Mouse (Mus musculus): Measurements from ENCODE around the gene Abca13. TPM values are rescaled to one million over a fixed set of nuclear protein-coding genes. Genes with fewer than 3 reads are reported as not detected.

Abca13 gene
- total and polyA plus RNA-seq, 2 experiments = not detected

DNA sequence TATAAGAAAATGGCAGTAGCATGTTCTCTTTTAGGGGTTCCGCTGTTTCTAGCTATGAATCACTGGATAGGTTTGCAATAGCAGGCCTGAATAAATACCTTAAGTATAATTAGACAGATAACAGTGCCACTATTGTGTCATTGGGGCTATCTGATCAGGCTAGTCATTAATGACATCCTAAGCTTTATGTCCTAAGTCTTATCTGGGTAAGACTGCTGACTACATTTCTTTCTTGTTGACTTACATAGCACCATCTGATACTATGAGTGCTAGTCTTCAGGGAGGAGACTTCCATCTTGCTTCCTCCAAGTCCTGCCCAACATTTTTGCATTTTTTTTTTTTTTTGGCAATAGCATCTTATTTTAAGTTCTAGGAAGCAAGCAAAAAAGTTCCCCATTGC, 434.1 kb downstream of the Abca13 start:
- H3K27ac ChIP-seq (replicated peaks; ENCODE audit: insufficient read depth, low read depth, low read length) = no peak overlapping the region
- TF ChIP-seq POLR2A (IDR thresholded peaks at IDR 0.05; ENCODE audit: extremely low read depth, insufficient read depth, low read length) (no peak), CTCF (IDR thresholded peaks at IDR 0.05; ENCODE audit: low read depth, low read length) (no peak)
- no peaks in the 10 kb centered on the region for H3K4me1 ChIP-seq (ENCODE audit: control insufficient read depth, insufficient read depth, low read length)
- H3K27me3 ChIP-seq (ENCODE audit: control insufficient read depth, insufficient read depth, low read length) = no peaks in the 10 kb centered on the region
- no peaks in the 10 kb centered on the region for H3K79me2 ChIP-seq (ENCODE audit: control insufficient read depth, insufficient read depth, low read length)
- no peak for DNase-seq (ENCODE audit: extremely low read depth, low read depth, low spot score)
- H3K36me3 ChIP-seq (ENCODE audit: control insufficient read depth, insufficient read depth, low read length) = no peaks in the 10 kb centered on the region
- WGBS = 85% methylated on average over 1 of the region's 1 CpGs
- no peak overlapping the region for H3K4me3 ChIP-seq (ENCODE audit: insufficient read depth, low read depth, low read length)
- H3K9ac ChIP-seq (ENCODE audit: low read depth, low read length) = no peak overlapping the region

DNA sequence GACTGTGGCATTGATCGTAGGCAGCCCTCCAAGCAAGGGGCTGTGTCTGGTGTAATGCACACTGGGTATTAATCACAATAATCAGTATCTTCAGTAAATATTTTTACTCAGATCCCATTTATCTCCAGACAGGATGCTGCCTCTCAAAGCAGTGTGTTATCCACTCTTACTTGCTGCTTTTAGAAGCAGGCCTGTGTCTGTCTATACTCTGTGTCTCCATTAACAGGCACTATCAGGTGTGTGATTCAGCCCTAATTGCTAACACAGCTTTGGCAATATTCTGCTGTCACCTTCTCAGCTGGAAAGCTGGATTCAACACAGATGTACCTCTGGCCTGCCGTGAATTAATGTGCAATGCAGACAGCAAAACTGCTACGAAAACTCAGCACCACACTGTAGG, 455.5 kb downstream of the Abca13 start:
- Histone ChIP-seq H3K36me3 (ENCODE audit: control insufficient read depth, insufficient read depth, low read length) (no peaks in the 10 kb centered on the region), H3K9ac (ENCODE audit: low read depth, low read length) (no peak overlapping the region), H3K4me1 (ENCODE audit: control insufficient read depth, insufficient read depth, low read length) (no peaks in the 10 kb centered on the region), H3K79me2 (ENCODE audit: control insufficient read depth, insufficient read depth, low read length) (no peaks in the 10 kb centered on the region), H3K27ac (replicated peaks; ENCODE audit: insufficient read depth, low read depth, low read length) (no peak overlapping the region), H3K4me3 (ENCODE audit: insufficient read depth, low read depth, low read length) (no peak overlapping the region), H3K27me3 (ENCODE audit: control insufficient read depth, insufficient read depth, low read length) (no peaks in the 10 kb centered on the region)
- DNase-seq (ENCODE audit: extremely low read depth, low read depth, low spot score) = no peak
- WGBS = 82% methylated on average over 3 of the region's 3 CpGs
- no peak for TF ChIP-seq POLR2A (IDR thresholded peaks at IDR 0.05; ENCODE audit: extremely low read depth, insufficient read depth, low read length)
- TF ChIP-seq CTCF (IDR thresholded peaks at IDR 0.05; ENCODE audit: low read depth, low read length) = no peak

DNA sequence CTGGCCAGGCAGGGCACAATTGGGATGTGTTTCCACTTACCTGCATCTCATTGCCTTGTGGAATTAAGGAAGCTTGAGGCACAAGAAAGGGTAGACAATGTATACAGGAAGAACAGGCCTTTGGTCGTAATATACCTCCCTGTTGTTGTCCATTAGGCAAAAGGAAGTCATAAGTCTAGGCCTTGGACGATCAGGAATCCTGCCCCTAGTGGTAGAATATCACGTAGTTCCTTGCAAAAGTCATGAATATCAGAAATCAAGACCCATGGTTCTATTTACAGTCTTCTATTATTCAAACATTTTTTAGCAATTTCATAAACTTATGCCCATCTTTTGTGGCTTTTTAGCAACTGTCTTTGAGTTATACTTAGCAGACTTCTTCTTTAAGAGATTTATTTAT, 456.2 kb downstream of the Abca13 start:
- H3K9ac ChIP-seq (ENCODE audit: low read depth, low read length) = no peak overlapping the region
- H3K27ac ChIP-seq (replicated peaks; ENCODE audit: insufficient read depth, low read depth, low read length) = no peak overlapping the region
- H3K4me3 ChIP-seq (ENCODE audit: insufficient read depth, low read depth, low read length) = no peak overlapping the region
- H3K36me3 ChIP-seq (ENCODE audit: control insufficient read depth, insufficient read depth, low read length) = no peaks in the 10 kb centered on the region
- H3K79me2 ChIP-seq (ENCODE audit: control insufficient read depth, insufficient read depth, low read length) = no peaks in the 10 kb centered on the region
- H3K27me3 ChIP-seq (ENCODE audit: control insufficient read depth, insufficient read depth, low read length) = no peaks in the 10 kb centered on the region
- no peaks in the 10 kb centered on the region for H3K4me1 ChIP-seq (ENCODE audit: control insufficient read depth, insufficient read depth, low read length)
- DNase-seq (ENCODE audit: extremely low read depth, low read depth, low spot score) = peak; percentile 1
- 50% methylated on average over 3 of the region's 3 CpGs for WGBS
- TF ChIP-seq POLR2A (IDR thresholded peaks at IDR 0.05; ENCODE audit: extremely low read depth, insufficient read depth, low read length) (no peak), CTCF (IDR thresholded peaks at IDR 0.05; ENCODE audit: low read depth, low read length) (no peak)

DNA sequence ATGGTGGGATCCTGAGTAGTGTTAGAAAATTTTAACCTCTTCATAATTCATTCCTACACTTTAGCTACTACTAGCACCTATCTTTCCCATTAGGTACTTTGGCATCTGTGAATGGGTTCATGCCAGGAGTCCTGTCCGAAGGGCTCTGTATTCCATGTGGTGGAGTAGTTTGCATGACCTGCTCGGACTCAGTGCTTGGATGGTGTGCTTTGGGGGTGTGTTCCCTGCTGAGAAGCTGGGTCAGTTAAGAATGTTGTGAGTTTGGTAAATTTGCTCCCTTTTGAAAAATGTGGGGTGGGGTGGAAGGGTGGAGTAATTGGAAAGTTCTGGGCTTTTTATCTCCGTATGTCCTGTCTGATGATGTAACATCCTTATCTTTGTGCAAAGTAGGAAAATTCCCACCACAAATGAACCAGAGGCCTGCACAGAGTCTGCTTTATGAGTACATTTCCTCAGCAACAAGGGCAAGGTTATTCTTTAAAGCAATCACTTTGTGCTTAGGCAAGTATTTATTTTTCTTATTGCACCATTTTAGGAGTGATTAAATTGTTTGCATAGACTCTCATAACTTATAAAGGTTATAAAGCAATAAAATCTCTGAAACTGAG, 475.0 kb downstream of the Abca13 start:
- DNase-seq (ENCODE audit: extremely low read depth, low read depth, low spot score) = no peak
- Histone ChIP-seq H3K36me3 (ENCODE audit: control insufficient read depth, insufficient read depth, low read length) (no peaks in the 10 kb centered on the region), H3K27ac (replicated peaks; ENCODE audit: insufficient read depth, low read depth, low read length) (no peak overlapping the region), H3K4me3 (ENCODE audit: insufficient read depth, low read depth, low read length) (no peak overlapping the region), H3K27me3 (ENCODE audit: control insufficient read depth, insufficient read depth, low read length) (no peaks in the 10 kb centered on the region), H3K4me1 (ENCODE audit: control insufficient read depth, insufficient read depth, low read length) (no peaks in the 10 kb centered on the region), H3K9ac (ENCODE audit: low read depth, low read length) (no peak overlapping the region), H3K79me2 (ENCODE audit: control insufficient read depth, insufficient read depth, low read length) (no peaks in the 10 kb centered on the region)
- WGBS = 57% methylated on average over 3 of the region's 3 CpGs
- no peak for TF ChIP-seq CTCF (IDR thresholded peaks at IDR 0.05; ENCODE audit: low read depth, low read length)
- no peak for TF ChIP-seq POLR2A (IDR thresholded peaks at IDR 0.05; ENCODE audit: extremely low read depth, insufficient read depth, low read length)

DNA sequence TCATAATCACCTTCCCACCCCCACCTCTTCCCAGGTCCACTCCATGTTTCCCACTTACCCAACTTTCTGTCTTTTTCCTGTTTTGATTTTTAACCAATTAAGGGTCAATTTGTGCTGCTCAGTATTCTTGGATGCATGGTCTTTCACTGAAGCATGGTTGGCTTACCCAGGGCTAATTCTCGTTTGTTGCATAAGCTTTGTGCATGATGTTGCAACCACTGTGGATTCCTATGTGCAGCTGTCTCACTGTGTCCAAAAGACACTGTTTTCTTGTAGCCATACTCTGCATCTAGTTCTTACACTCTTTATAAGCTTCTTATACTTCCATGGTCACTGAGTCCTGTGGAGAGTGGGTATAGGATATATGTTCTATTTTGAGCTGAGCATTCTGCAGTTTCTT, 477.7 kb downstream of the Abca13 start:
- DNase-seq (ENCODE audit: extremely low read depth, low read depth, low spot score) = no peak
- 31% methylated on average over 1 of the region's 1 CpGs for WGBS
- no peak overlapping the region for H3K27ac ChIP-seq (replicated peaks; ENCODE audit: insufficient read depth, low read depth, low read length)
- no peaks in the 10 kb centered on the region for H3K4me1 ChIP-seq (ENCODE audit: control insufficient read depth, insufficient read depth, low read length)
- TF ChIP-seq POLR2A (IDR thresholded peaks at IDR 0.05; ENCODE audit: extremely low read depth, insufficient read depth, low read length) (no peak), CTCF (IDR thresholded peaks at IDR 0.05; ENCODE audit: low read depth, low read length) (no peak)
- H3K27me3 ChIP-seq (ENCODE audit: control insufficient read depth, insufficient read depth, low read length) = no peaks in the 10 kb centered on the region
- H3K79me2 ChIP-seq (ENCODE audit: control insufficient read depth, insufficient read depth, low read length) = no peaks in the 10 kb centered on the region
- H3K36me3 ChIP-seq (ENCODE audit: control insufficient read depth, insufficient read depth, low read length) = no peaks in the 10 kb centered on the region
- H3K4me3 ChIP-seq (ENCODE audit: insufficient read depth, low read depth, low read length) = no peak overlapping the region
- H3K9ac ChIP-seq (ENCODE audit: low read depth, low read length) = no peak overlapping the region

DNA sequence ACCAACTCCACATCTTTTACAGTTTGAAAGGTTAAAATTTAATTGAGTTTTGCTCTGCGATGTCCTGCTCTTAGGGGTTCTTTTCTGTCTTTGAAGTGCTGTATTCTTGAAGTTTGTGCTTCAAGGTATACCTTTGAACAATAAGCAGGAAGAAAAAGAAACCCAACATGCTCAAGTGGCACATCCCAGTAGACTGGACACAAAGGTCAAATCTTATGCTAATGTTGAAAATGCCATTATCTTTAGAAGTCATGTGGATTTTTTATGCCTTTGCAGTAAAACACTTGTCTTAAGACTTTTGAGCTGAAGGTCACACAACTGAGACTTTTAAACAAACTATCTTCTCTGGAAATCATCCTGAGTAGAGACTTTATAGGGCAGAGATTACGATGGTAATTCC, 493.2 kb downstream of the Abca13 start:
- Histone ChIP-seq H3K27me3 (ENCODE audit: control insufficient read depth, insufficient read depth, low read length) (no peaks in the 10 kb centered on the region), H3K4me3 (ENCODE audit: insufficient read depth, low read depth, low read length) (no peak overlapping the region), H3K27ac (replicated peaks; ENCODE audit: insufficient read depth, low read depth, low read length) (no peak overlapping the region), H3K4me1 (ENCODE audit: control insufficient read depth, insufficient read depth, low read length) (no peaks in the 10 kb centered on the region), H3K36me3 (ENCODE audit: control insufficient read depth, insufficient read depth, low read length) (no peaks in the 10 kb centered on the region), H3K9ac (ENCODE audit: low read depth, low read length) (no peak overlapping the region), H3K79me2 (ENCODE audit: control insufficient read depth, insufficient read depth, low read length) (no peaks in the 10 kb centered on the region)
- no peak for TF ChIP-seq POLR2A (IDR thresholded peaks at IDR 0.05; ENCODE audit: extremely low read depth, insufficient read depth, low read length)
- TF ChIP-seq CTCF (IDR thresholded peaks at IDR 0.05; ENCODE audit: low read depth, low read length) = no peak
- DNase-seq (ENCODE audit: extremely low read depth, low read depth, low spot score) = no peak
- WGBS = 81% methylated on average over 2 of the region's 2 CpGs
